Mouse (Mus musculus): ENCODE data around the gene Med25. TPM values are rescaled to one million over a fixed set of nuclear protein-coding genes. Genes with fewer than 3 reads are reported as not detected.
A peak's percentile ranks its signal among the peaks of the same experiment; 100 is the strongest.

Gene Med25
- 10 to 100 TPM; 64.0 to 79.1 (median 71.0) TPM for total RNA-seq (2022)

DNA sequence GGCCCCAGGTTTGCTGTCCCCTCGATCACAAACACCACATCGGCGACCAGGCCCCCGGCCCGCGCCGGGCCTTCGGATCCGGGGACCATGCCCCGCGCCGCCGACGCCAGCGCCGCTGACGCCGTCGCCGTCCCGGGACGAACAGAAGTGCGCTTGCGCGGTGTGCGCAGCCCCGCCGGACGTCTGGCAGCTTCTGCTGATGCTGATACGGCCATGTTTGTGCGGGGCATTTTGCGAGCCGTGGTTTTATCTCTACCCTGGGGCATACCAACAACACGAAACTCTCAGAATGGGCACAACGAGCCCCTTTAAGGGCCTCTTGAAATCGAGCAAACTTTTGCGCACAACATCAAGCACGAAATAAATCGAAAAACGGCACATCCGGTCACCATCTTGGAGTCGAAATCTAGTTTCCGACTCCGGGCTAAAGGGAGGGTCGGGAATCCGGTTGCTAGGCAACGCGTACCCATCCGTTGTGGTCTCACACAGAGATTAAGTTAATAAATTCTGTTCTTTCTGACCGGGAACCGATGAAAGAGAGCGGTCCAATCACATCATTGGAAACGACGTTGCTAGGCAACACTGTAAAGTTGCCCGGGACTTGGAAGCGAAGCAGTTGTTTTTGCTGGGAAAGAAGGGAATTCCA is at the start of gene Med25:
Gene Med25 (minus strand): TSS at position 437 of the 646 bp plus-strand sequence.
- peak; percentile 77 to 88 for DNase-seq (ENCODE audit: low spot score in 2 of 2)

DNA sequence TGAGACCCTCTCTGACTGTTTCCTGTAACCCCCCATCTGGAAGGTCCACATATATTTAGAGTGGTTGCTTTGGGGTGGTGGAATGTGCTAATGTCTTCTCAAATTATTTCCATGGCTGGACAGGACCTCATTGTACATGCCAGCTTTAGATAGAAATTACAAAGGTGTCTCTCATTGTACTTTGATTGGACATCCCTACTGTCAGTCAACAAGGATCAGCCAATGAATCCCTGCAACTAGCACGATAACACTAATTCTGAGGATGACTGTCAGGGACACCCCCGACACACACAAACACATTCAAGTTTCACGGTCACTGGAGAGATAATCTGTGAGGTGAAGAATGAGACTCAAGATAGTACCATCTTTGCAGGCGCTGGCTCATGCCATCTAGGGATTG is 46.2 kb upstream of the Med25 start:
- DNase-seq (ENCODE audit: low spot score in 2 of 2) = no peak

DNA sequence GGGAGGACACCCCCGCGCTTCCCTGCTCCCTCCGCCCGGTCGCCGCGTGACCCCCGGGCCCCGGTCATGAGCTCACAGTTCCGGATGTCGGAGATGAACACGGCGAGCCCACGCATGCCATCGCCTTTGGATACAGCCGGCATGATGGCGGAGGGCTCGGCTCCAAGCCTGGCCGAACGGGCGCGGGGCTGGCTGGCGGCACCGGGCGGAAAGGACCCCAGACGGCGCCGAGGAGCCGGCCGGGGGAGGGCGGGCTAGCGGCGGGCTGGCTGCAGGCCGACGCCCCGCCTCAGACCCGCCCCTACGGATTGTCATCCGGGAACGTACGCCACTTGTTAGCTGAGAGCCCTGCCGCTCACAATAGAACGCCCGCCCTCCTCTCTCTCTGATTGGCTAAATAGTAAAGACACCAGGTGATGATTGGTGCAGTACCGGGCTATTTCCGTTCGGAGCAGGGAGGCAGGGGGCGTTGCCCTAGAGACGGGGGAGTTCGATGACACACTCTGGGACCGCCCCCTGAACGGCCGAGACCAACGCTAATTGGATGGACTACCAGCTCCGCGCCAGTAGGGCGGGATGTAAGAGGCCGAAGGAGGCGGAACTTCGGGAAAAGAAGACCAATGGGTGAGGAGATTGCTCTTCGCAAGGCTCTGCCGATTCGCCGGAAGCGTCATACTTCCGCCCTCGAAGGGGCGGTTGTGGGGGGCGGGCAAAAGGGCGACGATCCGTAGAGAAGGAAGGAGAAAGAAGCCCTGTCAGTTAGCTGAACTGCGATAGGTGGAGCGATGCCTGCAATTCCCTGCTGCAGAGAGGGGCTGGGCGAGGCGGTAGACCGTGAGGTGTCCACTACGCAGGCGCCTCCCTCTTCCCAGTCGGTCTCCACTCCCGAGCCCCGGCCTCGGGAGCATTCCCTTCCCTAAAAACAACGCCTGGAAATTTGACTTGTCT is 37.0 kb upstream of the Med25 start, which contains the start of gene Ap2a1:
Gene Ap2a1 (minus strand): TSS at position 293 of the 948 bp plus-strand sequence.
- peak; percentile 100 for DNase-seq (ENCODE audit: low spot score in 2 of 2)

DNA sequence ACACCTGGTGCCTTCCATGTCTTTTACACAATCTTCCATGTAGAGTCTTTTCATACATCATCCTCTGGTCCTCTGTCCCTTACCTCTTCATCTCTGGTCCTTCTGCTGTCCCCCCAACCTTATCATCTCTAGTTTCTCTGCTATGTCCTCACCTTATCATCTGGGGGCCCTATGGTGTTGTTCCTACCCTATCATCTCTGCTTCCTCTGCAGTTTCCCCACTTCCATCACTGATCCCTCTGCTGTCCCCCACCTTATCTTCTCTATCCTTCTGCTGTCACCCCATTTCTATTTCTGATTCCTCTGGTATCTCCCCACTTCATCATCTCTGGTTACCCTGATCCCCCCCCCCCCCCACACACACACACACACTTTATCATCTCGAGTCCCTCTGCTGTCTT is 36.1 kb upstream of the Med25 start:
- no peak for DNase-seq (ENCODE audit: low spot score in 2 of 2)

DNA sequence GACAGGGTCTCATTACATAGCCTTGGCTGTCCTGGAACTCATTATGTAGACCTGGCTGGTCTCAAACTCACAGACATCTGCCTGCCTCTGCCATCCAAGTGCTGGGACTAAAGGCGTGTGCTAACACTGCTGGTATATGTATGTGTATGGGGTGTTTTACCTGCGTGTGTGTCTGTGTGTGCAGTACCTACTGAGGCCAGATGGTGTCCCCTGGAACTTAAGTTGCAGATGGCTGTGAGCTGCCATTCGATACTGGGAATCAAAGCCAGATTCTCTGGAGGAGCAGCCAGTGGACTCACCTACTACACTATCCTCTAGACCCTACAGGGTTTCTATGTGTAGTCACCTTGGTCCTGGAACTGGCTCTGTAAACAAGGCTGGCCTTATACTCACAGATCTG is 33.0 kb upstream of the Med25 start:
- DNase-seq (ENCODE audit: low spot score in 2 of 2) = no peak

DNA sequence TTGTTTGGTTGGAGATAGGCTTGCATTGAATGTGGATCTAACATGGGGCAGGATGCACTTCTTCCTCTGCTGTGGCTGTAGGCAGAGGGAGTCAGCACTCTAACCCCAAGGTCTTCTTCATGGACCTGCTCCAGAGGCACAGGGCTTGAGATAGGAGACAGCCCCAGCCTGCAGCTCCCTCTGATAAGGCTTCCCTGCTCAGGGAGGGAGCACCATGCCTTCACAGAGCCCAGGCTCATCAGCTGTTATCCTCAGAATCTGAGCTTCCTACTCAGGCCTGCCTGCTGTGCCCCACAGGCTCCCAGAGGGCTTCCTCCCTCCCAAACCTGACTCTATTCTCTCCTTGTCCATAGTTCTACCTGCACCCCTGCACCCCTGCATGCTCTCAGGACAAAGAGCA is 30.0 kb upstream of the Med25 start:
- DNase-seq (ENCODE audit: low spot score in 2 of 2) = no peak

DNA sequence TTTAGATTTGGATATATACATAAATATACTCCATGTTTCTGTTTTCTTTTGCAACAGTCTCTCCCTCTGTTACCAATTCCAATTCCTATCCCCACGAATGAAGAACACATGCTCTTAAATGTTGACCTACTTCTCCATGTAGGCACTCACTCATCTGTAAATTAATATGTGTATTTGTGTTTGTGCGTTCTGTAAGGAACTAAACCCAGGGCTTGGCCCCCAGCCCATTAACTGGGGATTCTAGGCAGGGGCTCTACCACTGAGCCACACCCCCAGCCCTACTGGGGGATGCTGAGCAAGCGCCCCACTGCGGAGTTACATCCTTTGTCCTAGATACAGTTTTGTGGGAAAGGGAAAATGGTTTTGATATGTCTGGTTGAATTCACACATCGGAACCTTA is 26.6 kb upstream of the Med25 start:
- no peak for DNase-seq (ENCODE audit: low spot score in 2 of 2)

DNA sequence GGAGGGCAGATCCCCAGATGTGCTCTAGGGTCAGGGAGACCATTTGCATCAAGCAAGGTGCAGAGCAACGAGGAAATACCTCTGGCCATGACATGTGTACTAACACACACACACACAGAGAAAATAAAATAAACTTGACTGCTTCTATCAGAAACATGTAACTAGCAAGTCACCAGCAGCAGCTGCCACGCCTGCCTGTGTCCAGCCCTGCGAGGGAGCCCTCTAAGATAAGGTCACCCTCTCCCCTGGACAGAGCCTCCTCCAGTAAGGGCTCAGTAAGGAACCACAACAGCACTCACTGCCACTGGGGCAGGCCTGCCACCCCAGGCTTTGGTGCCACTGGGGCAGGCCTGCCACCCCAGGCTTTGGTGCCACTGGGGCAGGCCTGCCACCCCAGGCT is 25.7 kb upstream of the Med25 start:
- no peak for DNase-seq (ENCODE audit: low spot score in 2 of 2)

DNA sequence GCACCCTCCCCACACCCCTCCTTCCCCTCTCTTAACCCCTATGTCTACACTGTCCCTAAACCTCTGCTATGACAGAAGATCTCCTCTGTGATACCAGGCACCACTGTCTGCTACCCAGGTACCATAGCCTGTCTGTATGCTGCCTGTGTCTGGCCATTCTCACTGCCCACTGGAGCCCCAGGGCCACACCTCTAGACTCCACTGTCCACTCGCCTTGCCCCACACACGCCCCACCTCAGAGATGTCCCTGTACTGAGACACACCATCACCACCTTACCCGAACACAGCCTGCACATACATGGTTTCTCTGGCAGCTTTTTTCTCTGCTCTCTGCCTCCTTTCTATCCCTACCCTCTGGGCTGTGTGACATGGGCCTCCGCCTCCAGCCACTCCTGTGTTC is 24.4 kb upstream of the Med25 start:
- DNase-seq (ENCODE audit: low spot score in 2 of 2) = no peak

DNA sequence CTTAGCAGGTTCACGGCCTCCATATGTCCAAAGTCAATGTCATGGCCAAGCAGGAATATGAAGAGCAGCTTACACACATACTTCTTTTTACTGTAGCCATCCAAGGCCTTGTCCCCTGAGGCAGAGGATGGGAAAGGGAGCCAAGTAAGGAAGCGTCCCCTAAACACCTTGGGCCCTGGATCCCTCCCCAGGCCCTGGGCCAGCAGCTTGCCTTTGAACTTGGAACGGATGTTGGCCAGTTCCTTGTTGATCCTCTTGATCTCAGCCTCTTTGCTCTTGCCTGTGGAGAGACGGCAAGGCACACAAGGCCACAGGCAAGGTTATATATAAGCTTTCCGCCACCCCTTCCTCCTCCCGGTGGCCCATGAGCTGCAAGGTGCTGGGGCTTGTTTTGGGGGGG is 23.7 kb upstream of the Med25 start:
- peak in 1 of 2 experiments; percentile 1 for DNase-seq (ENCODE audit: low spot score in 2 of 2)

DNA sequence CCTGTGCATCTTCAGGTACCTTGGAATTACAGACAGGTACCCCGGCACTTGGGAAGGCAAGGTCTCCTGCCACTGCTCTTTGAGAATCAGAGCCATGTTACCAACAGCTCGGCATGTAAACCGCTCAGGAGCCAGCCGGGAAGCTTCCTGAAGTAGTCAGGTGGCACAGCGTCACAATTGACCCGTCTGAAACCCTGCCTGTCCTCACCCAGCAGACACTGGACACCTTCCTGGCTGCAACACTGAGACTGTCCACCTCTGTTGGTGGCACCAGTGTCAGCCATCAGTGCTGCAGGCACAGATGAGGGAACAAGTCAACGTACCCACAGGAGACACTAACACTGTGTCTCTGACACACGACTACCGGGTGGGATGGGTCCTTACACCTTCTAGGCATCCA is 22.8 kb upstream of the Med25 start:
- DNase-seq (ENCODE audit: low spot score in 2 of 2) = no peak

DNA sequence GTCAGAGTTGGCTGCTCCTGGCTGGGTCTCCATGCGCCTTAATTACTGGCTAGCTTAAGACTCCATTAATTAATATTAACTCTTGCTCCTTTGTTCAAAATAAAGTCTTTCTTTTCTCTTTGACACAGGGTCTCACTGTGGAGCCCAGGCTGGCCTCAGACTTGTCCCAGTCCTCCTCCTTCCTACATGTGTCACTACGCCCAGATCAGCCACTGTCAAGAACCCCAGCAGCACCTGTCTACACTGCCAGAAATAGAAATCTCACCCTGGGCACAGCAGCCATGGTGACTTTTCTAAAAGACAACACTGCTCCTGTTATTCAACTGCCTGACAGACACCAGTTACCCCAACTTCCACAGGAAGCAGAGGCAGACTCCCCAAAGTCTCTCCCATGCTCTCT is 21.9 kb upstream of the Med25 start:
- peak in 1 of 2 experiments; percentile 4 for DNase-seq (ENCODE audit: low spot score in 2 of 2)

DNA sequence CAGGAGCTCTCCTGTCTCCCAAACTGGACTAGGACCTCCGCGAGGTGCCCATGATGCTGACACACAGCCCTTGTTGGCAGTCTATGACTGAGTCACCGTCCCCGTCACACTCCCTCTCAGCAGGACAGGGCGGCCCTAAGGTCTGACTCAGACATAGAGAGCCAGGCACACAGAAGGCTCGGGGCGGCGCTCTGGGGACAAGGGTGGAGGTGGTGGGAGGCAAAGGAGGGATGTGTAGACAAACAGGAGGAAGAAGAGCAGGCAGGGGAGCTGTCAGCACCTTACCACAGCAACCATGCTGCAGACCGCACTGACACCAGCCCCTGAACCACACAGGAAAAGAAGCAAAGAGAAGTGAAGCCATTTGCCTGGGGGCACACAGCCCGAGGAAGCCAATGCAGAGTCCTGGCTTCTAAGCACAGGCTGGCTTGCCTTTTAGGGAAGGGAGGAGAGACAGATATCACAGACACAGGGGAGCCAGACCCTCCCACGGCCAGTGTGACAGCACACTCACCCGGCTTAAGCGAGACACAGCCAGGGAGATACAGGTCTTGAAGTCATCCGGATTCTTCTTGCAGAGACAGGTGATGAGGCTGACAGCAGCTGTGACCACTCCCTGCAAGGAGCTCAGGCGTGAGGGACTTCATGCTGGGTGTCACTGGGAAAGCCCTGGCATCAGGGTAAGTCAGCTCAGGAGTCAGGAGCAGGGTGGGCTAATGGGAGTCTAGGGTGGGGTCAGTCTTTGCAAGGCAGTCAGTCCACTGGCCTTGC is 16.4 kb upstream of the Med25 start:
- no peak for DNase-seq (ENCODE audit: low spot score in 2 of 2)

DNA sequence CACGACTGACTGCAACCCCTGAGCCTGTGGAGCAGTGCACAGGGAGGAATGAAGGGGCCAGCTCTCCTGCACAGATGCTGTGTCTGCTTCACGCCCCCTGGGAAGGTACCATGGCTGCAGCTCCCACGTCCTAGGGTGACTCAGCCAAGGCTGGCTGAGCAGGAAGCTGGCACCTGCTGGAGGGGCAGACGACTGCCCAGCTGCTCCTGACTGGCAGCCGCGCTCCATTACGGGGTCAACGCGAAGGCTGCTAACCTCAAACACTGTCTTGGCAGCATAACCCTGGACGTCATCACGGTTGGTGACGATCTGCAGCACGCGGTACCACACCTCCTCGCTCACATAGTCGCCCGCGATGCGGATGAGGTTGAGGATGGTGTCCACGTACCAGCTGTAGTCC is 12.9 kb upstream of the Med25 start:
- no peak for DNase-seq (ENCODE audit: low spot score in 2 of 2)

DNA sequence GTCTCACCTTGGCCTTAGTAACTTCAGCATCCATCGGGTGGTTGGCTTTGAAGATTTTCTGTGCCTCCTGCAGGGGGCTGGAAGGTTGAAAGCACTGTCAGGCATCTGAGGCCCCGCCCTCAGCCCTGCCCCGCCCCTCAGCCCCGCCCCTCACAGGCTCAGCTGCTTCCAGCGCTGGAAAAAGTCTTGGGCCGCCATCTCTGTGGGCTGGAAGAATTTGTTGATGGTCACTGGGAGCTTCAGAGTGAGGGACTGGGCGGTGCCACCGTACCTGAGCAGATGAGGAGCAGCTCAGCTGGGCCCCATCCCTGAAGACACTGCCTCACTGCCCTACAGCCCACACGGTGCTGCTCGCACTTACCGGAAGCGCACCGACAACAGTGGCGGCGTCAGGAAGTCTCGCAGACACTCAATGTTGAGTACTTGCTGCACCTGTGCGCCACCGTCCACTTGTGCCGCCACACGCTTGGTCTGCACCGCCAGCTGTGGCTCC is 8.8 kb upstream of the Med25 start:
- DNase-seq (ENCODE audit: low spot score in 2 of 2) = no peak

DNA sequence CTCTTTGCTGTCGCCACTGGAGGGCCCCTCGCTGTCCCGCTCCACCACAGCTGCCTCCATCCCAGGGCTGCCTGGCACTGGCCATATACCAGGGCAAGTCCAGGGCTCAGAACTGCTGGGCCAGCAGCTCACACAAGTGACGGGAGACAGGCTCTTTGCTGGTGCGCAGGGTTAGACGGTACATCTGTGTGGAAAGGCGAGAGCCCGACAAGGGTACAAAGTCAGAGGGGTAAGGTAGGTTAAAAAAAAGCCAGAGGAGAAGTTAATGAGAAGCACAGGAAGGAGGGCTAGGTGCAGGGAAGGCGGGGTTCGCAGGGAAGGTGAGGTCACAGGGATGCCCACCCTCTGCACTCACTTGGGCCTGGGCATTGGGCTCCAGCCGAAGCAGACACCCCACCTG is 8.1 kb upstream of the Med25 start:
- no peak for DNase-seq (ENCODE audit: low spot score in 2 of 2)

DNA sequence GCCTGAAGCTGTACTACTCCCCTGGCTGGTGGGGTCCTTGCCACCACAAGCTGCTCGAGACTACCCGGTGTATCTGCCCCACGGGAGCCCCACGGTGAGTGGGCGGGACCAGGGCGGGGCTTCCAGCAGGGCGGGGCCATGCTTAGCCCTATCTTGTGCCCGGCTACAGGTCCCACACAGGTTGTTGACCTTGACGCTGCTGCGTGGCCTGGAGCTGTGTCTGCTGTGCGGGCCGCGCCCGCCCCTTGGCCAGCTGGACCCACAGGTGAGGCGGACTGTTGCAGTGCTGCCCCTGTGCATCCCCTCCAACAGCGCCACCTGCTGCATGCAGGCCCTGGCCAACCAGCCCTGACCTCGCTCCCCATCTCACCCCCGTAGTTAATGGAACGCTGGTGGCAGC is 6.1 kb upstream of the Med25 start:
- DNase-seq (ENCODE audit: low spot score in 2 of 2) = no peak

DNA sequence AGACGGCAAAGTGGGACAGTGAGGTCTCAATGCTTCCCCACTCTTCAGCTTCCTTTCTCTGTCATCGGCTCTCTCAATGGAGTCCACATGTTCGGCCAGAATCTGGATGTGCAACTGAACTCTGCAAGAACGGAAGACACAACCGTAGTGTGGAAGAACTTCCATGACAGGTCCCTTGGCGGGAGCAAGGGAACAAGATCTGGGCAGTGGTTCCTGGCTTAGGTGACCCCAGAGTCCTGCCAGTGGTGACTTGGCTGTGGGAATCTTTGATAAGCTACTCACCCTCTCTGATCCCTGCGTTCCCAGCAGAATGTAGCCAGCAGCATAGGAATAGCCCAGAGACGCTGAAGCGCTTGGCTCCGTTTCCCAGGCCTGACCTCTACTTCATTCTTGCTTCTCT is 4.0 kb upstream of the Med25 start:
- DNase-seq (ENCODE audit: low spot score in 2 of 2) = no peak

DNA sequence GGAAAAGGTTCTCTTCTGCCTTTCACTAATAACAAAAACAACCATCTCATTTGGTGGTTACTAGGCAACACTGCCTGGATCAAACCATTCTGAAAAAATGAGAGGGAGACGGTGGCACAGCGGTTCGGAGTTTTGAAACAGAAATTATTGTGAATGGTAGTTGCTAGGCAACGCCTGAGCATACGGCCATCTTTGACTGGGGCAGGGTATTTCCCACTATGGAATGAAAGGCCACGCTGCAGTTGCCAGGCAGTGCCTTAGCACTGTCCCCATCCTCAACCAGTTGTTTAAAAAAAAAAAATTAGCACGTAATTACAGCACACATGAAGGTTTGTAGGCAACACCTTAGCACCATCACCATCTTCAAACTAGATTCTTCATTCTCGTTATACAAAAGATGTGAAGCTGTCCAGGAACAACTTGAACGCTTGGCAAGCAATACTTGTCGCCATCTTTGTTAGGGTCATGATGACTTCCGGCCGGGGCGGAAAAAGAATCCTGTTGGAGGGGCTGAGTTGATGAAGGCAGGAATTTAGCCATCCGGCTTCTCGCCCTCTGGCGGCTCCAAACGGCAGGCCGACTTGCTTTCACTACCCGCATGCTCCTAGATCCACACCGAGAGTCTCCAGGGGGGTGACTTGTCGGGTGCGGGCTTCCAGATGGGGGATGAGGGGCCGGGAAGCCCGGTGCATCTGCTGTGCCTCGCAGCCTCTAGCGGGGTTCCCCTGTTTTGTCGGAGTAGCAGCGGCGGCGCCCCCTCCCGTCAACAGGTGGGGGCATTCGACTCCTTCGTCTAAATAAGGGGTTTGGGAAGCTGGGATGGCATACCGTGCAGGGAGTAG is 3.3 kb upstream of the Med25 start, which contains the start of gene Fuz:
Gene Fuz (plus strand): TSS at position 487 of the 842 bp plus-strand sequence.
- peak; percentile 79 to 88 for DNase-seq (ENCODE audit: low spot score in 2 of 2)

DNA sequence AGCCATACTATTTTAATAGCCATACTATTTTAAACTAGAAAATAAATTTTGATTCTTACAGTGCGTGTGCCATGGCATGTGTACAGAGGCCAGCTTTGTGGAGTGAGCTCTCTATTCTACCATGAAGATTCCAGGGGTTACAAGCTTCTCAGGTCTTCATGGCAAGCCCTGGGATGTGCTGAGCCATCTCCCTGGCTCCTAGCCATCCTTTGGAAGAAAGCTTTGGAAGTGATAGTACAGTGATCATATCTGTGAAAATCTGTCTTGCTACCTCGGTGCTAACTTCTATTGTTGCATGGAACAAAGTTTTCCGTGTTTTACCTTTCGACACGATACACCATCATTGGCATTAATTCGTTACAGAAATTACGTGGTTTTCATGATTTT is 2.7 kb upstream of the Med25 start:
- no peak for DNase-seq (ENCODE audit: low spot score in 2 of 2)

DNA sequence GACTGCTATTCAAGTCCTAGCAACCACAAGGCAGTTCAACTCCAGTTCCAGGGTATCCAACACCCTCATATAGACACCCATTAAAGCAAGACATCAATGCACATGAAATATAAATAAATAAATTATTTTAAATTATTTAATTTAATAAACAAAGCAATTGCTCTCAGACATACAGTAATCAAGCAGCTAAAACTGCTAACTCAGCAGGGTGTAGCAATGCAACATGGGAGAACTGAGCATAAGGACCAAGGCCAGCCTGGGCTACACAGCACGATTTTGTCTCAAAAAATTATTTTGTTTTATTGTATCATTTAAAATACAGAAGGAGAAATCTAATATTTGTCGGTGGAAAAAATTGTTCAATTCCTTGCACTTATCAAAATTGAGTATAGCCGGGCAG is 1.7 kb upstream of the Med25 start:
- DNase-seq (ENCODE audit: low spot score in 2 of 2) = no peak

All from gastrocnemius, adult 8-10 months (tissue).